Mouse (Mus musculus): ENCODE results near the gene Cnn3. TPM values are rescaled to one million over a fixed set of nuclear protein-coding genes. Genes with fewer than 3 reads are reported as not detected.

Cnn3 gene
- total and polyA plus RNA-seq, 2 experiments from 2014 or later, result 122 to 181 TPM

DNA sequence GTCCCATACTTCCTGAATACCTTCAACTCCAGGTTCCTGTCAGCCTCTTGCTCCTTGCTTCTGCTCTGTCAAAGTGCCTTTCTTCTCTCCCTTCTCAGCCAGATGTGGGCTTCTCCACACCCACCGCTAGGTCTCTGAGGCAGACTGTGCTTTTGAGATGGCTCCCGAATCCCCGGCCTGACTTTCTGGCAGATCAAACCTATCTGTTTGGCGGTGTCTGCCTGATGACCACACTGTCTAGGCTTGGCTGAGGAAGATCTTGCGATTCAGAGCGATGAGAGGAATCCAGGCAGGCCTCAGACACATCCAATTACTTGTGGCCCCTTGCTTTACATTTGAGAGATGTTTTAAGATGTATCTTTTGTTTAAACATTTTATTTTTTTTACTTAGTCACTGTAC, 24.2 kb upstream of the Cnn3 start:
- Histone ChIP-seq H3K9ac (replicated peaks; ENCODE audit: low read length, poor library complexity, severe bottlenecking) (no peak overlapping the region), H3K4me2 (ENCODE audit: low read depth, low read length, poor library complexity, severe bottlenecking) (no peak overlapping the region), H3K4me3 (ENCODE audit: low read depth, low read length) (no peak overlapping the region), H3K9me3 (ENCODE audit: low read length) (no peaks in the 10 kb centered on the region), H3K27me3 (ENCODE audit: insufficient read depth, low read length) (no peaks in the 10 kb centered on the region), H3K36me3 (ENCODE audit: insufficient read depth, low read length) (no peaks in the 10 kb centered on the region), H3K27ac (ENCODE audit: low read depth, low read length) (no peak overlapping the region), H3K4me1 (ENCODE audit: insufficient read depth, low read length) (no peaks in the 10 kb centered on the region)
- no peak for ATAC-seq (ENCODE audit: low FRiP score)
- no peak for TF ChIP-seq CTCF (IDR thresholded peaks at IDR 0.05)
- WGBS, result 88% methylated on average over 6 of the region's 6 CpGs
- DNase-seq (ENCODE audit: low spot score), result no peak

DNA sequence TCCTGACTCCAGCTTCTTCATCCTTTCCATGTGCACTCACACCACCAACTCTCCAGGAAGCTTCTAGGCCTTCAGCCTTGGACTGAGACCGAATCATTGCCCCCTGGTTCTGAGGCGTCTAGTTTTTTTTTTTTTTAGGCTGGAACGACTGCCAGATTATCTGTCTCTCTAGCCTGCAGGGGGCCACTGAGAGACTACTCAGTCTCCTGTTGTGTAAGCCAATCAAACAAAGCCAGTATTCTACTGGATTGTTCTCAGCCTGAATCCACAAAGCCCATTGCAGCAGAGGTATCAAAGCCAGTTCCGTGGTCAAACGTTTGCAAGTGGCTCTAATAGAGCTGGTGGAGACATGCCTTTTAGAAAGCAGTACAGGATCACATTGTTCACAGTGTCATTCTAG, 22.8 kb upstream of the Cnn3 start:
- Histone ChIP-seq H3K4me1 (ENCODE audit: insufficient read depth, low read length) (no peaks in the 10 kb centered on the region), H3K9ac (replicated peaks; ENCODE audit: low read length, poor library complexity, severe bottlenecking) (no peak overlapping the region), H3K27ac (ENCODE audit: low read depth, low read length) (no peak overlapping the region), H3K4me2 (ENCODE audit: low read depth, low read length, poor library complexity, severe bottlenecking) (no peak overlapping the region), H3K4me3 (ENCODE audit: low read depth, low read length) (no peak overlapping the region), H3K9me3 (ENCODE audit: low read length) (no peaks in the 10 kb centered on the region), H3K27me3 (ENCODE audit: insufficient read depth, low read length) (no peaks in the 10 kb centered on the region), H3K36me3 (ENCODE audit: insufficient read depth, low read length) (no peaks in the 10 kb centered on the region)
- 24% methylated on average over 5 of the region's 5 CpGs for WGBS
- ATAC-seq (ENCODE audit: low FRiP score), result no peak
- DNase-seq (ENCODE audit: low spot score), result no peak
- TF ChIP-seq CTCF (IDR thresholded peaks at IDR 0.05), result no peak

DNA sequence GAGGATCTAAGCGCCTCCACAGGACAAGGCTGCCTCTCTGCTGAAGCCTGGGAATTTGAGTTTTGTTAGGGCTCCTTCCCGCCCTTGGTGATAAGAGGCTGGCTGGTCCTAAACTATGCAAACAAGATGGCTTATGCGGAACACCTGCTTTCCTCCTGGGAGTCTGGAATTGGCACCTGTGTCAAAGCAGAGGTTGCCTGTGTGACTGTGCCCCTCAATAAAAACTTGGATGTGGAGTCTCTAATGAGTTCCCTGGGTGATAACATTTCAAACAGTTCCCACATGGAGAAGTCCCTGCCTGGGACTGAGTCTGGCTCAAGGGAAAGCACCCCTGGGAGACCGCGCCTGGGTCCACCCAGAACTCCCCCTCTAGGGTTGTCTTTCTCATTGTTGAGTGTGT, 21.2 kb upstream of the Cnn3 start:
- ATAC-seq (ENCODE audit: low FRiP score) (no peak), DNase-seq (ENCODE audit: low spot score) (no peak)
- 76% methylated on average over 5 of the region's 5 CpGs for WGBS
- Histone ChIP-seq H3K27me3 (ENCODE audit: insufficient read depth, low read length) (no peaks in the 10 kb centered on the region), H3K27ac (ENCODE audit: low read depth, low read length) (no peak overlapping the region), H3K4me1 (ENCODE audit: insufficient read depth, low read length) (no peaks in the 10 kb centered on the region), H3K4me3 (ENCODE audit: low read depth, low read length) (no peak overlapping the region), H3K9me3 (ENCODE audit: low read length) (no peaks in the 10 kb centered on the region), H3K36me3 (ENCODE audit: insufficient read depth, low read length) (no peaks in the 10 kb centered on the region), H3K9ac (replicated peaks; ENCODE audit: low read length, poor library complexity, severe bottlenecking) (no peak overlapping the region), H3K4me2 (ENCODE audit: low read depth, low read length, poor library complexity, severe bottlenecking) (no peak overlapping the region)
- no peak for TF ChIP-seq CTCF (IDR thresholded peaks at IDR 0.05)

DNA sequence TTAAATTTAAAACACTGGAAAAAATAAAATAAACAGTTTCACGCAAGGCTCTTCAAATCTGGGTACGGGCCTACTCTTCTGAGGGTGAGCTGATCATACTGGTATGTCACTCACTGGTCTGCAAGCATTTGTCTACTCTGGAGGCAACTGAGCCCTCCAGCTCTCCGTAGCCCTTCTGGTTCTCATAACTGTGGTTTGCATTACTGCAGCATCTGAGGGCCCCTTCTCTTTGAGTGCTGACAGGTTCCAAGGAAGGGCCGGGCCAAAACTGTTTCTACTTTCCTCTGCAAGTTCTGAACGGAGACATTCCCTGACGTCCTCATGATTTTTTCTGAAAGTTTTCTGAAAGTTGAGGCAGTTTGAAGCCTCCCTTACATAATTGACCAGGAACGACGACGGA, 18.9 kb upstream of the Cnn3 start:
- ATAC-seq (ENCODE audit: low FRiP score), result no peak

DNA sequence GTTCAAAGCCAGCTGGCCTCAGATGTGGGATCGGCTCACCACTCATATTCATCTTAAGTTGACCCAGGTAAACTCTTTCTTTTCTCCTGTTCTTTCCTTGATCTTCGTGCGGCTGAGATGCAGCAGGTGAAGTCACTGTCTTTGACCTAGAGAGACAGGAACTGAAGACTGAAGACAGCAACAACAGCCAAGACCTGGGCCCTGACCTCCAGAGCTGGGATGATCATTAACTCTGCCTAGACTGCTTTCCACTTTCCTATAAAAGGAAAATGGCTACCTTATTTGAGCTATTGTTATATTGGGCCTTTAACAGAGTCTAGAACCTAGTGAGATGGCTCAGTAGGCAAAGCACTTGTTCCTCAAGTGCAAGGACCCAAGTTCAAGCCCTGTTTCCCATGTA, 17.9 kb upstream of the Cnn3 start:
- Histone ChIP-seq H3K36me3 (ENCODE audit: insufficient read depth, low read length) (no peaks in the 10 kb centered on the region), H3K27me3 (ENCODE audit: insufficient read depth, low read length) (no peaks in the 10 kb centered on the region), H3K27ac (ENCODE audit: low read depth, low read length) (no peak overlapping the region), H3K9ac (replicated peaks; ENCODE audit: low read length, poor library complexity, severe bottlenecking) (no peak overlapping the region), H3K4me1 (ENCODE audit: insufficient read depth, low read length) (no peaks in the 10 kb centered on the region), H3K4me2 (ENCODE audit: low read depth, low read length, poor library complexity, severe bottlenecking) (no peak overlapping the region), H3K9me3 (ENCODE audit: low read length) (no peaks in the 10 kb centered on the region), H3K4me3 (ENCODE audit: low read depth, low read length) (no peak overlapping the region)
- WGBS, result 92% methylated on average over 3 of the region's 3 CpGs
- ATAC-seq (ENCODE audit: low FRiP score), result no peak
- no peak for DNase-seq (ENCODE audit: low spot score)
- TF ChIP-seq CTCF (IDR thresholded peaks at IDR 0.05), result no peak

More for the DNA sequence above, 18.9 kb upstream of the Cnn3 start:
- no peak overlapping the region for H3K27ac ChIP-seq (ENCODE audit: low read depth, low read length)
- H3K4me3 ChIP-seq (ENCODE audit: low read depth, low read length), result no peak overlapping the region
- DNase-seq (ENCODE audit: low spot score), result no peak
- no peaks in the 10 kb centered on the region for H3K36me3 ChIP-seq (ENCODE audit: insufficient read depth, low read length)
- no peaks in the 10 kb centered on the region for H3K9me3 ChIP-seq (ENCODE audit: low read length)
- H3K9ac ChIP-seq (replicated peaks; ENCODE audit: low read length, poor library complexity, severe bottlenecking), result no peak overlapping the region
- no peak overlapping the region for H3K4me2 ChIP-seq (ENCODE audit: low read depth, low read length, poor library complexity, severe bottlenecking)
- no peak for TF ChIP-seq CTCF (IDR thresholded peaks at IDR 0.05)
- 78% methylated on average over 9 of the region's 9 CpGs for WGBS
- no peaks in the 10 kb centered on the region for H3K27me3 ChIP-seq (ENCODE audit: insufficient read depth, low read length)
- H3K4me1 ChIP-seq (ENCODE audit: insufficient read depth, low read length), result no peaks in the 10 kb centered on the region

DNA sequence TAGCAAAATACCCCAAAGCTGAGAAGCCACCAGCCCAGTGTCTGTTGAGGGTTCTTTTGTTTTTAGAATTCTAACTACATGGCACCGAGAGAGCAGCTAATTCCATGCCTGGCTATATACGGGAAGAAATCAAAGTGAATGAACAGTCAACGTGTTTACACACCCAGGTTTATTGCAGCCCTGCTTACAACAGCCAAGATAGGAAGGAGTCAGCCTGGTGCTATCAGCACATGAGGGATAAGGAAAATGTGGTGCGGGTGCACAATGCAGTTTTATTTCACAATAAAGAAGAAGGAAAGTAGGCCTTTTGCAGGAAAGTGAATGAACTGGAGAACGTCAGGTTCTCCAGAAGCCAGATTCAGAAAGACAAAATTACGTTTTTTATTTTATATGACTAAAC, 14.8 kb upstream of the Cnn3 start:
- Histone ChIP-seq H3K4me2 (ENCODE audit: low read depth, low read length, poor library complexity, severe bottlenecking) (no peak overlapping the region), H3K36me3 (ENCODE audit: insufficient read depth, low read length) (no peaks in the 10 kb centered on the region), H3K4me1 (ENCODE audit: insufficient read depth, low read length) (no peaks in the 10 kb centered on the region), H3K9me3 (ENCODE audit: low read length) (no peaks in the 10 kb centered on the region), H3K9ac (replicated peaks; ENCODE audit: low read length, poor library complexity, severe bottlenecking) (no peak overlapping the region), H3K27ac (ENCODE audit: low read depth, low read length) (no peak overlapping the region), H3K4me3 (ENCODE audit: low read depth, low read length) (no peak overlapping the region), H3K27me3 (ENCODE audit: insufficient read depth, low read length) (no peaks in the 10 kb centered on the region)
- DNase-seq (ENCODE audit: low spot score), result no peak
- TF ChIP-seq CTCF (IDR thresholded peaks at IDR 0.05), result no peak
- ATAC-seq (ENCODE audit: low FRiP score), result no peak
- 82% methylated on average over 6 of the region's 6 CpGs for WGBS
